Mouse (Mus musculus): ENCODE measurements around the gene Rapgef1.

DNA sequence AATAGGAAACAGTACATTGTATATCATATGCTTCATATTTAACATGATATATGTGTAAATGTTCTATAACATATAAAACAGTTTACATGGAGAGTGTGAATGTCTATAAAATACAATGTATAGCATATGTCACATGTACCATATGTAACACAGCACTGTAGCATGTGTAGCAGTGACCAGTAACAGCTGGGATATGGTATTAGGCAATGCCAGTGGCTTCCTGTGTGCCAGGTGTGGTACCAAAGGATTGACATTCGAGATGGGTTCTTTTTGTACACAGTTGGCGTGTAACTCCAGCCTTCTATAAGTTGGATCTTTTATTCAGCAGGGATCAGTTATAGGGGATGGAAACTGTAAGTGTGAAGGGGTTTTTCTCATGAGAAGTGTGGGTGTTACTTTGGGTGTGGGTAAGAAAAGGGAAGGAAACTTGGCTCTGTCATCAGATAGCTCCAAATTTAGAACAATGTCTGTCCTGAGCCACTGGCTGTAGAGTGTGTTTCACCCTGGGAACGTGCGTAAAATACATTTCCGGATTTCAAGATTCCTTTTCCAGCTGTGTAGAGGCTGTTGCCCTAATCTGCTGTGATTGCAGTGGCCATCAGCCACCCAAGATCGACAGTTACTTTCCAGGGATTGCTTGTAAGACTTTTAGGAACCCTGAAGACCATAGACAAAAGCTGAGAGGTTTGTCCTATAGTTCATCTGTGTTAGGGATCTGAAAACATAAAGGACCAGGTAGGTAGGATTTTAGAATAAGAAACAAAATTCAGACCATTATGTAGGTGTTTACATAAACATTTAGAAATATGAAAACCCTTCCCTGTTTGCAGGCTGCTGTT is 29.7 kb downstream of the Rapgef1 start:
- TF ChIP-seq FLI1 (IDR thresholded peaks at IDR 0.05; ENCODE audit: low read length) (no peak), GATA1 (IDR thresholded peaks at IDR 0.05; ENCODE audit: borderline replicate concordance, low read length) (no peak)
